Mouse (Mus musculus): ENCODE measurements around the gene R3hdml. TPM values are rescaled to one million over a fixed set of nuclear protein-coding genes. Genes with fewer than 3 reads are reported as not detected.

Gene R3hdml
- polyA plus RNA-seq, 1 experiment from 2014 or later = not detected

GRCm38 (mm10) chr2:163462386-163462785, 29.7 kb upstream of the R3hdml start:
- Histone ChIP-seq H3K27ac (replicated peaks) (no peak overlapping the region), H3K4me2 (no peak overlapping the region), H3K27me3 (replicated peaks) (peaks cover 29% of the 10 kb centered on the region), H3K4me3 (no peak overlapping the region), H3K9me3 (no peaks in the 10 kb centered on the region), H3K9ac (no peak overlapping the region), H3K36me3 (peaks cover 6% of the 10 kb centered on the region), H3K4me1 (peaks cover 61% of the 10 kb centered on the region)
- 53% methylated on average over 5 of the region's 5 CpGs for WGBS
- ATAC-seq (ENCODE audit: extremely low read depth, insufficient number of reproducible peaks, low FRiP score, low TSS enrichment) = no peak

GRCm38 (mm10) chr2:163462801-163463200, 29.3 kb upstream of the R3hdml start:
- H3K27me3 ChIP-seq (replicated peaks) = peaks cover 25% of the 10 kb centered on the region
- H3K4me2 ChIP-seq = no peak overlapping the region
- H3K9me3 ChIP-seq = no peaks in the 10 kb centered on the region
- no peak for ATAC-seq (ENCODE audit: extremely low read depth, insufficient number of reproducible peaks, low FRiP score, low TSS enrichment)
- no peak overlapping the region for H3K27ac ChIP-seq (replicated peaks)
- WGBS = 53% methylated on average over 11 of the region's 11 CpGs
- no peak overlapping the region for H3K4me3 ChIP-seq
- no peak overlapping the region for H3K9ac ChIP-seq
- peaks cover 61% of the 10 kb centered on the region for H3K4me1 ChIP-seq
- peaks cover 9% of the 10 kb centered on the region for H3K36me3 ChIP-seq

GRCm38 (mm10) chr2:163463251-163463769, 28.8 kb upstream of the R3hdml start:
- no peaks in the 10 kb centered on the region for H3K9me3 ChIP-seq
- WGBS = 53% methylated on average over 10 of the region's 10 CpGs
- H3K36me3 ChIP-seq = peaks cover 14% of the 10 kb centered on the region
- peaks cover 20% of the 10 kb centered on the region for H3K27me3 ChIP-seq (replicated peaks)
- ATAC-seq (ENCODE audit: extremely low read depth, insufficient number of reproducible peaks, low FRiP score, low TSS enrichment) = no peak
- no peak overlapping the region for H3K4me3 ChIP-seq
- H3K4me2 ChIP-seq = no peak overlapping the region
- H3K4me1 ChIP-seq = peaks cover 60% of the 10 kb centered on the region
- H3K9ac ChIP-seq = no peak overlapping the region
- peak overlapping the region; percentile 12; the same call in 1 of the 2 replicates for H3K27ac ChIP-seq (replicated peaks)

- Histone ChIP-seq H3K4me3 (no peak overlapping the region), H3K4me1 (peaks cover 53% of the 10 kb centered on the region), H3K9me3 (no peaks in the 10 kb centered on the region), H3K4me2 (peak overlapping the region; percentile 39; the same call in 1 of the 2 replicates), H3K27me3 (replicated peaks) (peaks cover 13% of the 10 kb centered on the region), H3K9ac (peak overlapping the region; percentile 37; the same call in 1 of the 2 replicates), H3K27ac (replicated peaks) (peak overlapping the region; percentile 81), H3K36me3 (peaks cover 21% of the 10 kb centered on the region)
- 42% methylated on average over 4 of the region's 4 CpGs for whole genome bisulfite sequencing
- no peak for ATAC-seq (ENCODE audit: extremely low read depth, insufficient number of reproducible peaks, low FRiP score, low TSS enrichment)
Measured at GRCm38 (mm10) chr2:163463998-163464397, 28.1 kb upstream of the R3hdml start.

- H3K4me1 ChIP-seq = peaks cover 48% of the 10 kb centered on the region
- no peak overlapping the region for H3K4me3 ChIP-seq
- H3K27me3 ChIP-seq (replicated peaks) = peaks cover 7% of the 10 kb centered on the region
- H3K36me3 ChIP-seq = peaks cover 27% of the 10 kb centered on the region
- H3K9ac ChIP-seq = peak overlapping the region; percentile 37; the same call in 1 of the 2 replicates
- peak; percentile 6; the same call in 1 of the 2 replicates for ATAC-seq (ENCODE audit: extremely low read depth, insufficient number of reproducible peaks, low FRiP score, low TSS enrichment)
- no peaks in the 10 kb centered on the region for H3K9me3 ChIP-seq
- H3K4me2 ChIP-seq = peak overlapping the region; percentile 39
- peak overlapping the region; percentile 81 for H3K27ac ChIP-seq (replicated peaks)
- 33% methylated on average over 6 of the region's 6 CpGs for WGBS
Measured at GRCm38 (mm10) chr2:163464562-163464961, 27.6 kb upstream of the R3hdml start.

GRCm38 (mm10) chr2:163466771-163467170, 25.3 kb upstream of the R3hdml start:
- H3K9me3 ChIP-seq = no peaks in the 10 kb centered on the region
- H3K4me3 ChIP-seq = no peak overlapping the region
- no peaks in the 10 kb centered on the region for H3K27me3 ChIP-seq (replicated peaks)
- WGBS = 63% methylated on average over 8 of the region's 8 CpGs
- H3K27ac ChIP-seq (replicated peaks) = no peak overlapping the region
- H3K4me2 ChIP-seq = no peak overlapping the region
- H3K4me1 ChIP-seq = peaks cover 56% of the 10 kb centered on the region
- no peak overlapping the region for H3K9ac ChIP-seq
- H3K36me3 ChIP-seq = peaks cover 30% of the 10 kb centered on the region
- no peak for ATAC-seq (ENCODE audit: extremely low read depth, insufficient number of reproducible peaks, low FRiP score, low TSS enrichment)

GRCm38 (mm10) chr2:163467585-163467984, 24.5 kb upstream of the R3hdml start:
- Histone ChIP-seq H3K4me1 (peaks cover 54% of the 10 kb centered on the region), H3K36me3 (peaks cover 30% of the 10 kb centered on the region), H3K9ac (no peak overlapping the region), H3K27ac (replicated peaks) (no peak overlapping the region), H3K27me3 (replicated peaks) (no peaks in the 10 kb centered on the region), H3K4me3 (no peak overlapping the region), H3K4me2 (no peak overlapping the region), H3K9me3 (no peaks in the 10 kb centered on the region)
- 71% methylated on average over 6 of the region's 6 CpGs for WGBS
- ATAC-seq (ENCODE audit: extremely low read depth, insufficient number of reproducible peaks, low FRiP score, low TSS enrichment) = no peak

GRCm38 (mm10) chr2:163468866-163469265, 23.3 kb upstream of the R3hdml start:
- 81% methylated on average over 6 of the region's 6 CpGs for WGBS
- Histone ChIP-seq H3K27me3 (replicated peaks) (no peaks in the 10 kb centered on the region), H3K4me2 (no peak overlapping the region), H3K4me1 (peaks cover 41% of the 10 kb centered on the region), H3K27ac (replicated peaks) (no peak overlapping the region), H3K9ac (no peak overlapping the region), H3K36me3 (peaks cover 30% of the 10 kb centered on the region), H3K4me3 (no peak overlapping the region), H3K9me3 (no peaks in the 10 kb centered on the region)
- ATAC-seq (ENCODE audit: extremely low read depth, insufficient number of reproducible peaks, low FRiP score, low TSS enrichment) = no peak

- H3K36me3 ChIP-seq = peaks cover 30% of the 10 kb centered on the region
- H3K27ac ChIP-seq (replicated peaks) = no peak overlapping the region
- H3K9me3 ChIP-seq = no peaks in the 10 kb centered on the region
- H3K9ac ChIP-seq = no peak overlapping the region
- H3K4me3 ChIP-seq = no peak overlapping the region
- 89% methylated on average over 15 of the region's 15 CpGs for WGBS
- no peak for ATAC-seq (ENCODE audit: extremely low read depth, insufficient number of reproducible peaks, low FRiP score, low TSS enrichment)
- H3K4me2 ChIP-seq = no peak overlapping the region
- H3K27me3 ChIP-seq (replicated peaks) = no peaks in the 10 kb centered on the region
- peaks cover 33% of the 10 kb centered on the region for H3K4me1 ChIP-seq
Measured at GRCm38 (mm10) chr2:163469711-163470110, 22.4 kb upstream of the R3hdml start.

- Histone ChIP-seq H3K9me3 (no peaks in the 10 kb centered on the region), H3K36me3 (peaks cover 30% of the 10 kb centered on the region), H3K4me3 (peak overlapping the region; percentile 84), H3K4me2 (peak overlapping the region; percentile 89), H3K27ac (replicated peaks) (no peak overlapping the region), H3K27me3 (replicated peaks) (no peaks in the 10 kb centered on the region), H3K4me1 (peaks cover 19% of the 10 kb centered on the region), H3K9ac (peak overlapping the region; percentile 92)
- no peak for ATAC-seq (ENCODE audit: extremely low read depth, insufficient number of reproducible peaks, low FRiP score, low TSS enrichment)
- 64% methylated on average over 3 of the region's 3 CpGs for WGBS
Measured at GRCm38 (mm10) chr2:163471136-163471535, 21.0 kb upstream of the R3hdml start.

- peak overlapping the region; percentile 89 for H3K4me2 ChIP-seq
- 6% methylated on average over 36 of the region's 36 CpGs for WGBS
- H3K27me3 ChIP-seq (replicated peaks) = no peaks in the 10 kb centered on the region; the same call in 1 of the 2 replicates
- H3K9ac ChIP-seq = peak overlapping the region; percentile 92
- H3K27ac ChIP-seq (replicated peaks) = peak overlapping the region; percentile 73
- peaks cover 12% of the 10 kb centered on the region for H3K4me1 ChIP-seq
- peak; percentile 42 for ATAC-seq (ENCODE audit: extremely low read depth, insufficient number of reproducible peaks, low FRiP score, low TSS enrichment)
- H3K4me3 ChIP-seq = peak overlapping the region; percentile 84
- H3K36me3 ChIP-seq = peaks cover 24% of the 10 kb centered on the region
- no peaks in the 10 kb centered on the region for H3K9me3 ChIP-seq
Measured at GRCm38 (mm10) chr2:163471710-163472465, 20.2 kb upstream of the R3hdml start.
